Mouse (Mus musculus) spleen, adult 2 months (tissue): ENCODE data around the gene Abhd6.

Experiments
- CTCF ChIP-seq: fragments of 200-500 bp; IDR thresholded peaks from 2 replicates; pipeline ENCODE4 v1.5.1; 2011; ENCODE audit warnings: mild to moderate bottlenecking, inconsistent platforms; ENCODE audit not compliant: insufficient read depth, insufficient read length, insufficient replicate concordance; ENCODE audit errors: extremely low read depth
- POLR2A ChIP-seq: fragments of 200-500 bp; IDR thresholded peaks from 2 replicates; pipeline ENCODE4 v1.6.1; 2011; ENCODE audit warnings: low read depth, low read length, inconsistent platforms

- TF ChIP-seq CTCF: no peak
- TF ChIP-seq POLR2A: no peak
Observed at GRCm38 (mm10) chr14:8040911-8041678, 38.4 kb downstream of the Abhd6 start.
